Mouse (Mus musculus) intestine, embryonic 15.5 days (tissue): Measurements from ENCODE around the gene Exoc5. TPM values are rescaled to one million over a fixed set of nuclear protein-coding genes. Genes with fewer than 3 reads are reported as not detected.

Experiments
- ATAC-seq: fragments of 200-750 bp; cut with Nextera tagmentation; 2 replicates; pipeline ENCODE4 v1.8.0; 2017; ENCODE audit warnings: moderate TSS enrichment, moderate library complexity
- H3K27ac ChIP-seq: fragments of 300-500 bp; sonication (generic); 2 replicates; pipeline ENCODE4 v1.5.1; 2015; ENCODE audit warnings: mild to moderate bottlenecking, inconsistent platforms
- H3K27me3 ChIP-seq: fragments of 300-500 bp; sonication (generic); replicated peaks from 2 replicates; pipeline ENCODE4 v1.6.1; 2015; ENCODE audit warnings: inconsistent platforms
- H3K36me3 ChIP-seq: fragments of 300-500 bp; sonication (generic); 2 replicates; pipeline ENCODE4 v1.6.1; 2015; ENCODE audit warnings: inconsistent platforms
- H3K4me1 ChIP-seq: fragments of 300-500 bp; sonication (generic); replicated peaks from 2 replicates; pipeline ENCODE4 v1.6.1; 2015; ENCODE audit warnings: inconsistent platforms
- H3K4me2 ChIP-seq: fragments of 300-500 bp; sonication (generic); replicated peaks from 2 replicates; pipeline ENCODE4 v1.6.1; 2015; ENCODE audit warnings: mild to moderate bottlenecking, inconsistent platforms
- H3K4me3 ChIP-seq: fragments of 300-500 bp; sonication (generic); replicated peaks from 2 replicates; pipeline ENCODE4 v1.5.1; 2015; ENCODE audit warnings: inconsistent platforms
- H3K9ac ChIP-seq: fragments of 300-500 bp; sonication (generic); 2 replicates; pipeline ENCODE4 v1.6.1; 2015; ENCODE audit warnings: inconsistent platforms
- H3K9me3 ChIP-seq: fragments of 300-500 bp; sonication (generic); 2 replicates; pipeline ENCODE4 v1.6.1; 2016; ENCODE audit warnings: inconsistent platforms
- WGBS: fragments of 180-500 bp; shearing (Covaris S2); methylation state at CpG from one replicate; pipeline ENCODE4 v1.1.7; 2015; 5-methylcytosine and 5-hydroxymethylcytosine counted together
- polyA plus RNA-seq: library from polyadenylated mRNA; unstranded; fragments of >200 nt; fragmentation: Nextera tagmentation; extraction: Ambion mirVana; gene quantifications from 2 replicates; pipeline ENCODE4 v1.2.1, GENCODE M21; 2015

Gene Exoc5
- polyA plus RNA-seq, 1 experiment from 2014 or later = 39.5 TPM

GRCm38 (mm10) chr14:49063838-49064237 lies 2.6 kb downstream of the Exoc5 start:
- WGBS = 44% methylated on average over 2 of the region's 2 CpGs
- no peak overlapping the region for H3K4me3 ChIP-seq
- no peak overlapping the region for H3K27ac ChIP-seq
- H3K4me2 ChIP-seq = no peak overlapping the region
- H3K4me1 ChIP-seq = 0 out of 2 replicates have a peak, but pooled peaks cover 2% of the 10 kb centered on the region
- no peaks in the 10 kb centered on the region for H3K9me3 ChIP-seq
- no peaks in the 10 kb centered on the region for H3K27me3 ChIP-seq
- no peak overlapping the region for H3K9ac ChIP-seq
- no peaks in the 10 kb centered on the region for H3K36me3 ChIP-seq
- no peak for ATAC-seq

GRCm38 (mm10) chr14:49049492-49049891 lies 17.0 kb downstream of the Exoc5 start:
- Histone ChIP-seq H3K9ac (no peak overlapping the region), H3K36me3 (no peaks in the 10 kb centered on the region), H3K4me3 (no peak overlapping the region)

GRCm38 (mm10) chr14:49045610-49046009 lies 20.8 kb downstream of the Exoc5 start:
- no peak overlapping the region for H3K4me3 ChIP-seq
- no peak overlapping the region for H3K27ac ChIP-seq
- no peak overlapping the region for H3K4me2 ChIP-seq
- H3K36me3 ChIP-seq = no peaks in the 10 kb centered on the region
- no peak overlapping the region for H3K9ac ChIP-seq
- no peaks in the 10 kb centered on the region for H3K4me1 ChIP-seq
- no peaks in the 10 kb centered on the region for H3K27me3 ChIP-seq
- no peaks in the 10 kb centered on the region for H3K9me3 ChIP-seq
- 93% methylated on average over 4 of the region's 4 CpGs for WGBS
- no peak for ATAC-seq

More at GRCm38 (mm10) chr14:49049492-49049891, 17.0 kb downstream of the Exoc5 start:
- H3K9me3 ChIP-seq = no peaks in the 10 kb centered on the region
- H3K4me2 ChIP-seq = no peak overlapping the region
- H3K4me1 ChIP-seq = no peaks in the 10 kb centered on the region
- no peaks in the 10 kb centered on the region for H3K27me3 ChIP-seq
- H3K27ac ChIP-seq = no peak overlapping the region
- ATAC-seq = no peak

- Histone ChIP-seq H3K9me3 (no peaks in the 10 kb centered on the region), H3K4me2 (no peak overlapping the region), H3K27me3 (no peaks in the 10 kb centered on the region), H3K27ac (no peak overlapping the region), H3K4me3 (no peak overlapping the region), H3K9ac (no peak overlapping the region), H3K4me1 (no peaks in the 10 kb centered on the region), H3K36me3 (no peaks in the 10 kb centered on the region)
- 93% methylated on average over 5 of the region's 5 CpGs for WGBS
- no peak for ATAC-seq
These were observed 37.5 kb downstream of the Exoc5 start for GRCm38 (mm10) chr14:49028991-49029390.

- Histone ChIP-seq H3K27me3 (no peaks in the 10 kb centered on the region), H3K4me1 (no peaks in the 10 kb centered on the region), H3K9ac (no peak overlapping the region), H3K36me3 (no peaks in the 10 kb centered on the region), H3K4me3 (no peak overlapping the region), H3K27ac (no peak overlapping the region), H3K4me2 (no peak overlapping the region), H3K9me3 (no peaks in the 10 kb centered on the region)
- no peak; the same call in 1 of the 2 replicates for ATAC-seq
- WGBS = 78% methylated on average over 3 of the region's 3 CpGs
These were observed 38.6 kb downstream of the Exoc5 start for GRCm38 (mm10) chr14:49027779-49028368.

GRCm38 (mm10) chr14:49027040-49027778 lies 39.2 kb downstream of the Exoc5 start:
- H3K4me1 ChIP-seq = no peaks in the 10 kb centered on the region
- no peaks in the 10 kb centered on the region for H3K36me3 ChIP-seq
- 86% methylated on average over 6 of the region's 6 CpGs for whole genome bisulfite sequencing
- no peaks in the 10 kb centered on the region for H3K9me3 ChIP-seq
- H3K27ac ChIP-seq = no peak overlapping the region
- H3K9ac ChIP-seq = no peak overlapping the region
- H3K27me3 ChIP-seq = no peaks in the 10 kb centered on the region
- H3K4me3 ChIP-seq = no peak overlapping the region
- ATAC-seq = peak; percentile 87
- no peak overlapping the region for H3K4me2 ChIP-seq

- H3K4me1 ChIP-seq = no peaks in the 10 kb centered on the region
- peaks cover 2% of the 10 kb centered on the region; the same call in 1 of the 2 replicates for H3K36me3 ChIP-seq
- H3K9ac ChIP-seq = no peak overlapping the region
- no peaks in the 10 kb centered on the region for H3K9me3 ChIP-seq
- no peak for ATAC-seq
- H3K27ac ChIP-seq = no peak overlapping the region
- H3K4me2 ChIP-seq = no peak overlapping the region
- H3K27me3 ChIP-seq = no peaks in the 10 kb centered on the region
- no peak overlapping the region for H3K4me3 ChIP-seq
- WGBS = 87% methylated on average over 5 of the region's 5 CpGs
These were observed 46.7 kb downstream of the Exoc5 start for GRCm38 (mm10) chr14:49019765-49020164.

- ATAC-seq = no peak
- Histone ChIP-seq H3K4me3 (no peak overlapping the region), H3K36me3 (no peaks in the 10 kb centered on the region), H3K9me3 (no peaks in the 10 kb centered on the region), H3K9ac (no peak overlapping the region), H3K27ac (no peak overlapping the region), H3K4me1 (no peaks in the 10 kb centered on the region), H3K27me3 (no peaks in the 10 kb centered on the region), H3K4me2 (no peak overlapping the region)
- 94% methylated on average over 2 of the region's 2 CpGs for WGBS
These were observed 57.9 kb downstream of the Exoc5 start for GRCm38 (mm10) chr14:49008399-49009189.

GRCm38 (mm10) chr14:49007979-49008378 lies 58.5 kb downstream of the Exoc5 start:
- Histone ChIP-seq H3K4me3 (no peak overlapping the region), H3K27me3 (no peaks in the 10 kb centered on the region), H3K36me3 (no peaks in the 10 kb centered on the region), H3K27ac (no peak overlapping the region), H3K4me2 (no peak overlapping the region), H3K9ac (no peak overlapping the region), H3K9me3 (no peaks in the 10 kb centered on the region), H3K4me1 (no peaks in the 10 kb centered on the region)
- ATAC-seq = no peak
- 91% methylated on average over 2 of the region's 2 CpGs for WGBS

GRCm38 (mm10) chr14:49001655-49002054 lies 64.8 kb downstream of the Exoc5 start:
- Histone ChIP-seq H3K9ac (no peak overlapping the region), H3K27ac (no peak overlapping the region), H3K4me3 (no peak overlapping the region), H3K9me3 (no peaks in the 10 kb centered on the region), H3K4me1 (no peaks in the 10 kb centered on the region), H3K36me3 (no peaks in the 10 kb centered on the region), H3K27me3 (no peaks in the 10 kb centered on the region), H3K4me2 (no peak overlapping the region)
- 0 out of 2 replicates have a peak, but pooled peaks have one; percentile 58 for ATAC-seq
- WGBS = 72% methylated on average over 3 of the region's 3 CpGs

GRCm38 (mm10) chr14:48998795-48999194 lies 67.7 kb downstream of the Exoc5 start:
- H3K4me1 ChIP-seq = no peaks in the 10 kb centered on the region
- no peaks in the 10 kb centered on the region for H3K27me3 ChIP-seq
- H3K9ac ChIP-seq = no peak overlapping the region
- no peak overlapping the region for H3K4me2 ChIP-seq
- H3K4me3 ChIP-seq = no peak overlapping the region
- no peaks in the 10 kb centered on the region for H3K9me3 ChIP-seq
- H3K27ac ChIP-seq = no peak overlapping the region
- no peaks in the 10 kb centered on the region for H3K36me3 ChIP-seq
- ATAC-seq = no peak
- 44% methylated on average over 4 of the region's 4 CpGs for WGBS

- WGBS = 84% methylated on average over 3 of the region's 3 CpGs
These were observed 72.6 kb downstream of the Exoc5 start for GRCm38 (mm10) chr14:48993861-48994260.

More at GRCm38 (mm10) chr14:48993861-48994260, 72.6 kb downstream of the Exoc5 start:
- no peak overlapping the region for H3K4me2 ChIP-seq
- H3K4me3 ChIP-seq = no peak overlapping the region
- H3K9me3 ChIP-seq = no peaks in the 10 kb centered on the region
- H3K4me1 ChIP-seq = no peaks in the 10 kb centered on the region
- H3K9ac ChIP-seq = no peak overlapping the region
- ATAC-seq = no peak
- no peaks in the 10 kb centered on the region for H3K27me3 ChIP-seq
- H3K27ac ChIP-seq = no peak overlapping the region
- no peaks in the 10 kb centered on the region for H3K36me3 ChIP-seq
